Mouse (Mus musculus): ENCODE data around the gene Tmem205.

Tmem205 gene

DNA sequence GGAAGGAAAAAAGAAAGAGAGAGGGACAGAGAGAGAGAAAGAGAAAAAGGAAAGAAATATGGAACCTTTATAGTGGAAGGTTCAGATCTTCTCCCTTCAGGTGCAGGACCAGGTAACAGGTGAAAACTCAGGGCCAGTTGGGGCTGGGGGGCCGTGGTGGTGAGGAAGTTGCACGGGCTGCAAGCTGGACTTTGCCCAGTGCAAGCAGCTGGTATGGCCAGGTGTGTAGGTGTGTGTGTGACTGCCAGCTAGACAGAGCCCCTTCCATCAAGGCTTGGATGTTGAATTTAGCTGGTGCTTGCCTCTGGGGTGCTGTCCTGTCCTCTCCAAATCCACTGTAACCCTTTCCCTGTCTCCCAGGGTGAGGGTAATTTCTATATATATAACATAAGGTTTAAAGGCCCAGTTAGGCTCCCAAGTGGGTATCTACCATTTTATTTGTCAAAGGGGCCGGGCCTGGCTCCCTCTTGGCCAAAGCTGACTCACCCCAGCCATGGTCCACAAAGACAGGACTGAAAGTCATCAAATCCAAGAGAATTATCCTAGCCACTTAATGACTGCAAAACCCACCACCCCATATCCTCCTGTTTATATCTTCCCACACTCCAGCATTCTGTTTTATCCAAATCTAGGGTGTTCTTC is 10.4 kb downstream of the Tmem205 start:
- no peak for DNase-seq

- no peak for DNase-seq
Observed at GRCm38 (mm10) chr9:21909474-21910223, 17.7 kb downstream of the Tmem205 start.

- no peak for DNase-seq
Observed at GRCm38 (mm10) chr9:21908216-21908615, 19.1 kb downstream of the Tmem205 start.

DNA sequence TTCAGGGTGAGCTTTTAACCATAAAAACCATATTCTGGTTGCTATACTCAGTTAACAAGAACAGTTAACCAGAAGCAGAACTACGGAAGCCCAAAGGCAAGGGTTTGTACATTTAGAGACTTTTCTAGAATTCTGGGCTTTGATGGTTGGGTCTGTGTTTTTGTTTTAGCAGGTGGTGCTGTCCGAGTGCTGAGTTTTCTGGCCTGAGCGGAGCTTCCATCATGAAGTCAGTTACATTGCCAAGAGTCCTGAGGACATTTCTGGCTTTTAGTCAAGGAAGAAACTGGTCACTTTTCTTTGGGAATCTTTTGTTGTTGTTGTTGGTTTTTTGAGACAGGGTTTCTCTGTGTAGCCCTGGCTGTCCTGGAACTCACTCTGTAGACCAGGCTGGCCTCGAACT is 23.3 kb downstream of the Tmem205 start:
- no peak for DNase-seq

GRCm38 (mm10) chr9:21901223-21901820 is 26.0 kb downstream of the Tmem205 start:
- DNase-seq: peak; percentile 86

GRCm38 (mm10) chr9:21889229-21889628 is 38.1 kb downstream of the Tmem205 start:
- DNase-seq: no peak

DNA sequence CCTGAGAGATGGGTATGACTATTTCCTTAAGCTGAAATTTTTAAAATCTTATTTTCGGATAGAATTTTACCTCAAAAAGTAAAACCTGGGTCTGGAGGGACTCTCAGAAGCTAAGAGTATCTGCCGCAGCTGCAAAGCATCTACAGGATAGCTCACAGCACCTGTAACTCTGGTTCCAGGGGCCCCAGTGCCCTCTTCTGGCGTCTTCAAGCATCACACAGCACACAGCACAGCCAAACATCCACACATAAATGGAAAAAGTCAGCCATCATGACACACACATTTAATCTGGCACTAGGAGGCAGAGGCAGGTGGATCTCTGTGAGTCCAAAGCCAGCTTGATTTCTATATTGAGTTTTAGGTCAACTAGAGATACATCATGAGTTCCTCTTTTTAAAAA is 50.8 kb downstream of the Tmem205 start:
- no peak for DNase-seq

- no peak for DNase-seq
Observed at GRCm38 (mm10) chr9:21872204-21872603, 55.2 kb downstream of the Tmem205 start.

Measured in layer of hippocampus, adult 9-11 months (tissue).